23 mouse cellular contexts compared by ENCODE assay signal in the genomic region with DNA sequence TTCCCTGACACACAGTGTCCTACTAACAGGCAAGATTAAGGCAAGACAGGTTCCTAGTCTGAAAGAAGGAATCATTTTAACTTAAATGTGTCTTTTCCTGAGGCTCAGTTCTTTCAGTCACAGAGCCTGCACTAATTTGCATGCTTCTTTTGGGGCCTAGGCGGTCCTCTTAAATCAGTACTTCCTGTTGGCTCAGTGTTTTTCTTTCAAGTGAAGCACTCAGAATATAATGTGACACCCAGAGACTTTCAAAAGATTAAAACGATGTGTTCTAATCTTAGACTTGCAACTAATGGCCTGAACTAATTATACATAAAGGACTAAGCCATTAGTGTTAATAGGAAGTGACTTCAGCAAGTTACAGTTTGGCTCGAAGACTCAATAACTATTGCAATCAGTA. TPM values are rescaled to one million over a fixed set of nuclear protein-coding genes. Genes with fewer than 3 reads are reported as not detected.
A peak's percentile ranks its signal among the peaks of the same experiment; 100 is the strongest.
DNase-seq lines count a peak whose midpoint lies in the region; ATAC-seq and TF ChIP-seq lines count a peak whose summit lies in the region.
"Had no signal": no experiment of that assay in that cellular context is flagged by ENCODE, and none has a peak within 500 bp of the region (broad histone marks: within the 10 kb centered on the region; RNA-seq: fewer than 3 reads in every experiment).

No protein-coding gene starts in this region.

- dilution Hi-C loops in CH12.LX (cut with MboI; ENCODE audit: extremely low pct_ligation_motif_present, extremely low pct_unique_long_range_greater_than_20kb, low sequenced_read_pairs): no loop called here

- DNase-seq in neural tube, embryonic 10.5 days (ENCODE audit: extremely low spot score, low spot score): no peak
- peak; percentile 21 for DNase-seq in CH12.LX (ENCODE audit: extremely low read depth)
- no peak for DNase-seq in gastrocnemius, postnatal 36 days
- DNase-seq in adrenal gland, adult (ENCODE audit: inconsistent age in 2 of 2, low spot score in 1 of 2): no peak
- DNase-seq: adrenal gland, adult 2 months; adrenal gland, postnatal 25 days; cerebellum, adult 18-20 months; cerebellum, adult 9-11 months; cerebellum, postnatal 36 days; gastrocnemius, adult 2 months; gastrocnemius, postnatal 25 days; heart, postnatal 10 days had no signal

- intact Hi-C loops in gastrocnemius, postnatal 36 days (cut with DNase I): no loop called here

- peak; percentile 40; the same call in 1 of the 2 replicates for ATAC-seq in hindbrain, embryonic 16.5 days
- ATAC-seq in hindbrain, embryonic 13.5 days (ENCODE audit: low FRiP score): no peak
- ATAC-seq in neural tube, embryonic 15.5 days (ENCODE audit: low FRiP score): peak; percentile 58
- ATAC-seq: activated CD4-positive, CD25-positive, alpha-beta regulatory T cell, adult 4 months; intestine, embryonic 15.5 days; Patski had no signal

- peaks cover 4% of the 10 kb centered on the region for H3K4me1 ChIP-seq in hindbrain, embryonic 16.5 days (ENCODE audit: control insufficient read depth, insufficient read depth, low read depth, low read length)
- H3K4me1 ChIP-seq in hindbrain, embryonic 13.5 days (replicated peaks): peaks cover 4% of the 10 kb centered on the region; the same call in 1 of the 2 replicates
- H3K4me1 ChIP-seq in neural tube, embryonic 15.5 days: peaks cover 16% of the 10 kb centered on the region
- H3K4me1 ChIP-seq in CH12.LX (ENCODE audit: control insufficient read depth in 1 of 2, insufficient read depth in 2 of 2): peaks cover 2 to 10% of the 10 kb centered on the region in 2 experiments; a peak in 2 of 4 replicates
- H3K4me1 ChIP-seq: embryonic facial prominence, embryonic 13.5 days; intestine, embryonic 15.5 days had no signal

- no peak for TF ChIP-seq EP300 in CH12.LX (IDR thresholded peaks at IDR 0.05; ENCODE audit: low read length)

- no peak for TF ChIP-seq RAD21 in CH12.LX (IDR thresholded peaks at IDR 0.05; ENCODE audit: low read depth, low read length)

- TF ChIP-seq POLR2A in CH12.LX (IDR thresholded peaks at IDR 0.05; ENCODE audit: low read depth, low read length): no peak

- WGBS in hindbrain, embryonic 16.5 days: 55% methylated on average over 3 of the region's 3 CpGs
- WGBS in hindbrain, embryonic 13.5 days: 63% methylated on average over 3 of the region's 3 CpGs
- WGBS in neural tube, embryonic 15.5 days: 30% methylated on average over 3 of the region's 3 CpGs

- H3K4me2 ChIP-seq in hindbrain, embryonic 16.5 days (ENCODE audit: low read length): no peak overlapping the region
- H3K4me2 ChIP-seq in hindbrain, embryonic 13.5 days: no peak overlapping the region
- H3K4me2 ChIP-seq in neural tube, embryonic 15.5 days: no peak overlapping the region
- peak overlapping the region; percentile 45 for H3K4me2 ChIP-seq in CH12.LX (ENCODE audit: insufficient read depth, low read depth, poor library complexity, severe bottlenecking)
- H3K4me2 ChIP-seq: embryonic facial prominence, embryonic 13.5 days; forebrain, embryonic 13.5 days; hindbrain, embryonic 14.5 days; intestine, embryonic 15.5 days had no signal

- no peaks in the 10 kb centered on the region for H3K79me2 ChIP-seq in CH12.LX (replicated peaks; ENCODE audit: control insufficient read depth, extremely low read depth, insufficient read depth, poor library complexity, severe bottlenecking)

- H3K36me3 ChIP-seq in hindbrain, embryonic 16.5 days (ENCODE audit: control insufficient read depth, insufficient read depth, low read length): no peaks in the 10 kb centered on the region
- H3K36me3 ChIP-seq in hindbrain, embryonic 13.5 days: no peaks in the 10 kb centered on the region
- H3K36me3 ChIP-seq in neural tube, embryonic 15.5 days: no peaks in the 10 kb centered on the region
- H3K36me3 ChIP-seq in CH12.LX (replicated peaks in 1 of 2; ENCODE audit: control insufficient read depth in 1 of 2, insufficient read depth in 1 of 2, low read length in 1 of 2): no peaks in the 10 kb centered on the region
- H3K36me3 ChIP-seq: embryonic facial prominence, embryonic 13.5 days; intestine, embryonic 15.5 days had no signal

- no peak overlapping the region for H3K9ac ChIP-seq in hindbrain, embryonic 16.5 days (ENCODE audit: low read depth, low read length)
- H3K9ac ChIP-seq in hindbrain, embryonic 13.5 days: no peak overlapping the region
- no peak overlapping the region for H3K9ac ChIP-seq in neural tube, embryonic 15.5 days (replicated peaks)
- H3K9ac ChIP-seq in CH12.LX (ENCODE audit: insufficient read depth, low read depth): no peak overlapping the region
- H3K9ac ChIP-seq: embryonic facial prominence, embryonic 13.5 days; forebrain, embryonic 13.5 days; hindbrain, embryonic 14.5 days; intestine, embryonic 15.5 days had no signal

- no peaks in the 10 kb centered on the region for H3K27me3 ChIP-seq in hindbrain, embryonic 16.5 days (replicated peaks; ENCODE audit: control insufficient read depth, insufficient read depth, low read length)
- no peaks in the 10 kb centered on the region for H3K27me3 ChIP-seq in hindbrain, embryonic 13.5 days
- H3K27me3 ChIP-seq in neural tube, embryonic 15.5 days (replicated peaks): no peaks in the 10 kb centered on the region
- H3K27me3 ChIP-seq in CH12.LX (replicated peaks): no peaks in the 10 kb centered on the region
- H3K27me3 ChIP-seq: embryonic facial prominence, embryonic 13.5 days; forebrain, embryonic 13.5 days; intestine, embryonic 15.5 days; Patski had no signal

- no peak for TF ChIP-seq CTCF in CH12.LX (conservative IDR thresholded peaks at IDR 0.05 in 1 of 2, IDR thresholded peaks at IDR 0.05 in 1 of 2; ENCODE audit: low read depth in 2 of 2, low read length in 2 of 2)

- no peak overlapping the region for H3K27ac ChIP-seq in hindbrain, embryonic 16.5 days (ENCODE audit: low read depth, low read length)
- no peak overlapping the region for H3K27ac ChIP-seq in hindbrain, embryonic 13.5 days
- H3K27ac ChIP-seq in neural tube, embryonic 15.5 days (replicated peaks): 0 out of 2 replicates have a peak overlapping the region, but pooled peaks have one; percentile 19
- H3K27ac ChIP-seq in CH12.LX (ENCODE audit: insufficient read depth, low read depth): no peak overlapping the region
- H3K27ac ChIP-seq: embryonic facial prominence, embryonic 13.5 days; forebrain, embryonic 13.5 days; gastrocnemius, adult 2 months; hindbrain, embryonic 14.5 days; intestine, embryonic 15.5 days had no signal

- H3K9me3 ChIP-seq in hindbrain, embryonic 16.5 days (ENCODE audit: control insufficient read depth, low read length): no peaks in the 10 kb centered on the region
- no peaks in the 10 kb centered on the region for H3K9me3 ChIP-seq in hindbrain, embryonic 13.5 days
- no peaks in the 10 kb centered on the region for H3K9me3 ChIP-seq in neural tube, embryonic 15.5 days (replicated peaks)
- peaks cover 8% of the 10 kb centered on the region for H3K9me3 ChIP-seq in CH12.LX (replicated peaks; ENCODE audit: low read length)
- H3K9me3 ChIP-seq: embryonic facial prominence, embryonic 13.5 days; forebrain, embryonic 13.5 days; intestine, embryonic 15.5 days had no signal

- no peak overlapping the region for H3K4me3 ChIP-seq in hindbrain, embryonic 16.5 days (ENCODE audit: low read length)
- H3K4me3 ChIP-seq in hindbrain, embryonic 13.5 days: no peak overlapping the region
- H3K4me3 ChIP-seq in neural tube, embryonic 15.5 days (replicated peaks): no peak overlapping the region
- H3K4me3 ChIP-seq in CH12.LX (replicated peaks in 1 of 3; ENCODE audit: low read depth in 2 of 3, low read length in 2 of 3, poor library complexity in 1 of 3): no peak overlapping the region
- H3K4me3 ChIP-seq: embryonic facial prominence, embryonic 13.5 days; forebrain, embryonic 13.5 days; gastrocnemius, adult 2 months; intestine, embryonic 15.5 days had no signal

- in situ Hi-C loops in CH12.LX (cut with MboI; ENCODE audit: low pct_ligation_motif_present, low pct_unique_long_range_greater_than_20kb, low sequenced_read_pairs): no loop called here

TF ChIP-seq in CH12.LX, 34 proteins besides CTCF, POLR2A, EP300 and RAD21 (continues in another document):
- TF ChIP-seq TBP (conservative IDR thresholded peaks at IDR 0.05; ENCODE audit: low read depth, low read length) (no peak), SMC3 (IDR thresholded peaks at IDR 0.05; ENCODE audit: low read depth, low read length) (no peak), E2F4 (IDR thresholded peaks at IDR 0.05; ENCODE audit: insufficient replicate concordance, low read depth, low read length) (no peak), UBTF (IDR thresholded peaks at IDR 0.05; ENCODE audit: low read depth, low read length) (no peak), CHD2 (IDR thresholded peaks at IDR 0.05; ENCODE audit: low read length) (no peak), USF2 (conservative IDR thresholded peaks at IDR 0.05; ENCODE audit: low read depth, low read length) (no peak), RCOR1 (conservative IDR thresholded peaks at IDR 0.05; ENCODE audit: low read depth, low read length) (no peak), MEF2A (IDR thresholded peaks at IDR 0.05; ENCODE audit: borderline replicate concordance, low read depth, low read length) (no peak), MXI1 (IDR thresholded peaks at IDR 0.05; ENCODE audit: low read depth, low read length) (no peak), SIN3A (IDR thresholded peaks at IDR 0.05; ENCODE audit: low read length) (no peak), ZKSCAN1 (IDR thresholded peaks at IDR 0.05; ENCODE audit: borderline replicate concordance, low read depth, low read length) (no peak), USF1 (IDR thresholded peaks at IDR 0.05; ENCODE audit: low read depth, low read length) (no peak), POLR2AphosphoS2 (IDR thresholded peaks at IDR 0.05; ENCODE audit: low read depth, low read length) (no peak), MAX (IDR thresholded peaks at IDR 0.05; ENCODE audit: low read length) (no peak)

RNA-seq across cellular contexts. Expression of a gene that starts 23.0 kb away (rescaled TPM):
- 22.8 and 27.5 TPM in 2 replicates for polyA plus RNA-seq in hindbrain, embryonic 16.5 days (2015; fragmentation: Nextera tagmentation; extraction: Ambion mirVana)
- polyA plus RNA-seq in hindbrain, embryonic 13.5 days (2015; fragmentation: Nextera tagmentation; extraction: Ambion mirVana): 24.2 and 27.7 TPM in 2 replicates
- polyA plus RNA-seq in neural tube, embryonic 15.5 days (2015; fragmentation: Nextera tagmentation; extraction: Ambion mirVana): 35.1 and 35.9 TPM in 2 replicates
- total RNA-seq in CH12.LX (2012; rRNA removed): 0.38 TPM in 1 of 2 replicates, not detected in the other
- 0.19 TPM in 2 replicates for total RNA-seq in CH12.LX (2014; rRNA removed)
- polyA plus RNA-seq in CH12.LX (2012; ENCODE audit: insufficient read length, low read depth): 0.35 and 0.60 TPM in 2 replicates
- 10 to 100 TPM; 33.8 to 36.3 TPM for total RNA-seq in gastrocnemius, postnatal 36 days (2021)
- total RNA-seq: hematopoietic stem cell, adult 5-6 weeks; MEL had no signal
- polyA plus RNA-seq: activated CD4-positive, CD25-positive, alpha-beta regulatory T cell, adult 4 months had no signal

RNA-seq across cellular contexts. Expression of a gene that starts 59.5 kb away (rescaled TPM):
- 12.0 and 16.2 TPM in 2 replicates for polyA plus RNA-seq in hindbrain, embryonic 16.5 days (2015; fragmentation: Nextera tagmentation; extraction: Ambion mirVana)
- 22.1 and 25.6 TPM in 2 replicates for polyA plus RNA-seq in hindbrain, embryonic 13.5 days (2015; fragmentation: Nextera tagmentation; extraction: Ambion mirVana)
- polyA plus RNA-seq in neural tube, embryonic 15.5 days (2015; fragmentation: Nextera tagmentation; extraction: Ambion mirVana): 15.2 and 17.6 TPM in 2 replicates
- total RNA-seq in CH12.LX (2012; rRNA removed) (53.7 and 60.2 TPM in 2 replicates), CH12.LX (2014; rRNA removed) (59.7 and 61.4 TPM in 2 replicates)
- 53.3 and 56.0 TPM in 2 replicates for polyA plus RNA-seq in CH12.LX (2012; ENCODE audit: insufficient read length, low read depth)
- total RNA-seq in gastrocnemius, postnatal 36 days (2021): 1 to 10 TPM; 9.1 to 9.6 TPM

Comparison
In these comparisons a context has a peak if more than half of its experiments do, and no peak if none do; other contexts are left out.
1. RNA of a gene that starts 23.0 kb away (polyA plus RNA-seq): 35.1 to 35.9 TPM in neural tube, embryonic 15.5 days, 22.8 to 27.5 TPM in hindbrain, embryonic 16.5 days and 24.2 to 27.7 TPM in hindbrain, embryonic 13.5 days; 0.35 to 0.60 TPM in CH12.LX; every median in the first group is over 10 times any median in the second.